Mouse (Mus musculus) liver, postnatal 0 days (tissue): ENCODE data around the gene Lin54. TPM values are rescaled to one million over a fixed set of nuclear protein-coding genes. Genes with fewer than 3 reads are reported as not detected.

Experiments used
- ATAC-seq: fragments of 200-750 bp; cut with Nextera tagmentation; 2 replicates; pipeline ENCODE4 v1.8.0; 2017; ENCODE audit warnings: mild to moderate bottlenecking, moderate library complexity
- DNase-seq: peaks from one replicate; pipeline ENCODE4 v3.0.0-alpha.2; 2016
- H3K27ac ChIP-seq: fragments of 300-500 bp; sonication (generic); 2 replicates; pipeline ENCODE4 v1.5.1; 2014; ENCODE audit warnings: antibody characterized with exemption, moderate library complexity, mild to moderate bottlenecking, low read depth
- H3K27me3 ChIP-seq: fragments of 300-500 bp; sonication (generic); 2 replicates; pipeline ENCODE4 v1.6.1; 2014; ENCODE audit warnings: low read length, control low read depth, mixed read lengths; ENCODE audit not compliant: insufficient read depth
- H3K36me3 ChIP-seq: fragments of 300-500 bp; sonication (generic); replicated peaks from 2 replicates; pipeline ENCODE4 v1.6.1; 2014; ENCODE audit warnings: mild to moderate bottlenecking, control low read depth, low read length, moderate library complexity, mixed read lengths; ENCODE audit not compliant: insufficient read depth
- H3K4me1 ChIP-seq: fragments of 300-500 bp; sonication (generic); 2 replicates; pipeline ENCODE4 v1.6.1; 2014; ENCODE audit warnings: antibody characterized with exemption, mild to moderate bottlenecking, control low read depth; ENCODE audit not compliant: insufficient read depth
- H3K4me2 ChIP-seq: fragments of 300-500 bp; sonication (generic); 2 replicates; pipeline ENCODE4 v1.6.1; 2014; ENCODE audit warnings: low read depth, mild to moderate bottlenecking, low read length, moderate library complexity, mixed read lengths
- H3K4me3 ChIP-seq: fragments of 300-500 bp; sonication (generic); 2 replicates; pipeline ENCODE4 v1.5.1; 2014; ENCODE audit warnings: low read depth, low read length
- H3K9ac ChIP-seq: fragments of 300-500 bp; sonication (generic); replicated peaks from 2 replicates; pipeline ENCODE4 v1.6.1; 2014; ENCODE audit warnings: mild to moderate bottlenecking, moderate library complexity
- H3K9me3 ChIP-seq: fragments of 300-500 bp; sonication (generic); 2 replicates; pipeline ENCODE4 v1.6.1; 2016; ENCODE audit warnings: mild to moderate bottlenecking, control low read depth, low read length, mixed read lengths
- CTCF ChIP-seq: sonication (generic); IDR thresholded peaks from 2 replicates; pipeline ENCODE4 v1.5.1; 2016; ENCODE audit warnings: antibody characterized with exemption, low read depth
- EP300 ChIP-seq: IDR thresholded peaks from 2 replicates; pipeline ENCODE4 v1.6.1; 2016; ENCODE audit warnings: antibody characterized with exemption, low read depth, mild to moderate bottlenecking
- WGBS: fragments of 180-500 bp; shearing (Covaris S2); extraction: QIAGEN DNeasy Blood & Tissue Kit; methylation state at CpG from one replicate; pipeline ENCODE4 v1.1.7; 2014; ENCODE audit not compliant: insufficient replicate concordance; 5-methylcytosine and 5-hydroxymethylcytosine counted together
- polyA plus RNA-seq: library from polyadenylated mRNA; unstranded; fragments of >200 nt; fragmentation: Nextera tagmentation; extraction: Ambion mirVana; gene quantifications from 2 replicates; pipeline ENCODE4 v1.2.1, GENCODE M21; 2015

Lin54 gene
- polyA plus RNA-seq, 1 experiment from 2014 or later: 4.7 TPM

- no peaks in the 10 kb centered on the region for H3K4me1 ChIP-seq
- H3K36me3 ChIP-seq: peaks cover 77% of the 10 kb centered on the region
- no peak overlapping the region for H3K27ac ChIP-seq
- H3K9me3 ChIP-seq: no peaks in the 10 kb centered on the region
- WGBS: 84% methylated on average over 2 of the region's 2 CpGs
- H3K9ac ChIP-seq: no peak overlapping the region
- TF ChIP-seq CTCF: no peak
- no peak for TF ChIP-seq EP300
- H3K27me3 ChIP-seq: no peaks in the 10 kb centered on the region
- H3K4me2 ChIP-seq: no peak overlapping the region
- ATAC-seq (no peak), DNase-seq (no peak)
- no peak overlapping the region for H3K4me3 ChIP-seq
Observed at GRCm38 (mm10) chr5:100451871-100452270, 48.6 kb downstream of the Lin54 start.

- no peaks in the 10 kb centered on the region for H3K27me3 ChIP-seq
- no peaks in the 10 kb centered on the region for H3K4me1 ChIP-seq
- ATAC-seq: no peak
- no peak overlapping the region for H3K9ac ChIP-seq
- H3K36me3 ChIP-seq: peaks cover 15% of the 10 kb centered on the region
- no peak for TF ChIP-seq CTCF
- WGBS: 95% methylated on average over 14 of the region's 14 CpGs
- H3K27ac ChIP-seq: no peak overlapping the region
- H3K4me2 ChIP-seq: no peak overlapping the region
- H3K4me3 ChIP-seq: no peak overlapping the region
- no peak for DNase-seq
- no peaks in the 10 kb centered on the region for H3K9me3 ChIP-seq
Observed at GRCm38 (mm10) chr5:100438796-100439195, 61.6 kb downstream of the Lin54 start.

- Histone ChIP-seq H3K4me2 (no peak overlapping the region), H3K9ac (no peak overlapping the region)
Observed at GRCm38 (mm10) chr5:100437917-100438316, 62.5 kb downstream of the Lin54 start.

GRCm38 (mm10) chr5:100437086-100437485 lies 63.4 kb downstream of the Lin54 start:
- Histone ChIP-seq H3K9ac (no peak overlapping the region), H3K4me2 (no peak overlapping the region), H3K27me3 (no peaks in the 10 kb centered on the region), H3K27ac (no peak overlapping the region), H3K9me3 (no peaks in the 10 kb centered on the region), H3K36me3 (peaks cover 11% of the 10 kb centered on the region), H3K4me1 (no peaks in the 10 kb centered on the region), H3K4me3 (no peak overlapping the region)
- no peak for DNase-seq
- TF ChIP-seq EP300 (no peak), CTCF (peak; percentile 47)
- no peak for ATAC-seq
- WGBS: 97% methylated on average over 4 of the region's 4 CpGs

More at GRCm38 (mm10) chr5:100437917-100438316, 62.5 kb downstream of the Lin54 start:
- H3K4me3 ChIP-seq: no peak overlapping the region
- H3K36me3 ChIP-seq: peaks cover 11% of the 10 kb centered on the region
- TF ChIP-seq CTCF (no peak), EP300 (no peak)
- WGBS: 97% methylated on average over 5 of the region's 5 CpGs
- H3K27me3 ChIP-seq: no peaks in the 10 kb centered on the region
- DNase-seq (no peak), ATAC-seq (no peak)
- no peaks in the 10 kb centered on the region for H3K9me3 ChIP-seq
- no peaks in the 10 kb centered on the region for H3K4me1 ChIP-seq
- no peak overlapping the region for H3K27ac ChIP-seq

GRCm38 (mm10) chr5:100430966-100431365 lies 69.5 kb downstream of the Lin54 start:
- no peak overlapping the region for H3K4me3 ChIP-seq
- DNase-seq (no peak), ATAC-seq (no peak)
- no peaks in the 10 kb centered on the region for H3K27me3 ChIP-seq
- H3K36me3 ChIP-seq: peaks cover 12% of the 10 kb centered on the region
- H3K27ac ChIP-seq: no peak overlapping the region
- peak overlapping the region; percentile 95; the same call in 1 of the 2 replicates for H3K4me2 ChIP-seq
- TF ChIP-seq EP300: no peak
- TF ChIP-seq CTCF: no peak
- H3K4me1 ChIP-seq: peaks cover 34% of the 10 kb centered on the region
- no peak overlapping the region for H3K9ac ChIP-seq
- H3K9me3 ChIP-seq: no peaks in the 10 kb centered on the region
- WGBS: 34% methylated on average over 2 of the region's 2 CpGs

- Histone ChIP-seq H3K27ac (peak overlapping the region; percentile 92), H3K9ac (peak overlapping the region; percentile 84), H3K9me3 (no peaks in the 10 kb centered on the region), H3K36me3 (peaks cover 12% of the 10 kb centered on the region), H3K4me3 (peak overlapping the region; percentile 69), H3K4me1 (peaks cover 34% of the 10 kb centered on the region), H3K27me3 (no peaks in the 10 kb centered on the region), H3K4me2 (peak overlapping the region; percentile 95)
- ATAC-seq: peak; percentile 5; the same call in 1 of the 2 replicates
- TF ChIP-seq CTCF (no peak), EP300 (no peak)
- WGBS: 3% methylated on average over 11 of the region's 11 CpGs
- DNase-seq: no peak
Observed at GRCm38 (mm10) chr5:100430076-100430390, 70.4 kb downstream of the Lin54 start.
